Mouse (Mus musculus): Measurements from ENCODE around the gene Fntb. TPM values are rescaled to one million over a fixed set of nuclear protein-coding genes. Genes with fewer than 3 reads are reported as not detected.

Fntb gene
- polyA plus RNA-seq, 1 experiment from 2014 or later, result 16.2 TPM

DNA sequence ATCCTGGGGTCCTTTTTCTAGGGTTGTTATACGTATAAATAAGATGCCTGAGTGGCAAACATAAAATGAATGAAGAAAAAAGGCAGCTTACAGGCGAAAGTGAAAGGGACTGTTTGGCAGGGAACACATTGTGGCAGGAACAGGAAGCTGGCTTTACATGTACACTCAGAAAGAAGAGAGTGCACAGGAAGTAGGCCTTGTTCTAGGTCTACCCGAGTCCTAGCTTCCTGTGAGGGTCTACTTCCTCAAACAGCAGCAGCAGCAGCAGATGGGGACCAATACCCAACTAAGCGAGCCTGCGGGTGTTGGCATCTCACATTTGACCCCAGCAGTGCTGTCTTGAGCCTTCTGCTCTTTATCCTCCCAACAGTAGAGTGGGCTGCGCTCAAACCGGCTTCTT, 121.4 kb downstream of the Fntb start:
- H3K27me3 ChIP-seq (ENCODE audit: insufficient read depth, low read length), result no peaks in the 10 kb centered on the region
- no peak for ATAC-seq
- H3K9me3 ChIP-seq (ENCODE audit: low read length), result no peaks in the 10 kb centered on the region
- H3K9ac ChIP-seq (replicated peaks), result no peak overlapping the region
- TF ChIP-seq EP300 (IDR thresholded peaks at IDR 0.05; ENCODE audit: low read depth), result no peak
- no peak for TF ChIP-seq CTCF (IDR thresholded peaks at IDR 0.05; ENCODE audit: low read depth)
- DNase-seq, result no peak
- H3K36me3 ChIP-seq (replicated peaks; ENCODE audit: insufficient read depth, low read length), result peaks cover 3% of the 10 kb centered on the region
- H3K4me2 ChIP-seq (ENCODE audit: low read depth, low read length), result no peak overlapping the region
- H3K4me3 ChIP-seq (ENCODE audit: low read depth, low read length), result no peak overlapping the region
- H3K27ac ChIP-seq (ENCODE audit: low read depth), result no peak overlapping the region
- H3K4me1 ChIP-seq (ENCODE audit: insufficient read depth), result no peaks in the 10 kb centered on the region
- 64% methylated on average over 7 of the region's 7 CpGs for WGBS (ENCODE audit: insufficient replicate concordance)

DNA sequence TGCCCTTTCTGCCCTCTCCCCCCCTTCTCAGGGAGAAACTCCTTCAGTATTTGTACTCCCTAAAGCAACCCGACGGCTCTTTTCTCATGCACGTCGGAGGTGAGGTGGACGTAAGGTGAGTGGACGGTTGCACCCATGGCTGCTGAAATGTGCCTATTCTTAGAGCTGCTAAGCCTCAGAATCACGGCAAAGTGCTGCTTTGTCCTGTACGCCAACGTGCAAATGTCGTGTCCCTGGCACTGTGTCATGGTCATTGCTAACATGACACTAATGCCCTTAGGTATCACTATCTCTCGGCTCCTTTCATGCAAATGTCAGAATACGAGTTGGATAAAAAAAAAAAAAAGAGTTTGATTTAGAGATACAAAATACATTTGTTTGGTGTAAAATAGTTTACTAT, 122.6 kb downstream of the Fntb start:
- no peaks in the 10 kb centered on the region for H3K27me3 ChIP-seq (ENCODE audit: insufficient read depth, low read length)

DNA sequence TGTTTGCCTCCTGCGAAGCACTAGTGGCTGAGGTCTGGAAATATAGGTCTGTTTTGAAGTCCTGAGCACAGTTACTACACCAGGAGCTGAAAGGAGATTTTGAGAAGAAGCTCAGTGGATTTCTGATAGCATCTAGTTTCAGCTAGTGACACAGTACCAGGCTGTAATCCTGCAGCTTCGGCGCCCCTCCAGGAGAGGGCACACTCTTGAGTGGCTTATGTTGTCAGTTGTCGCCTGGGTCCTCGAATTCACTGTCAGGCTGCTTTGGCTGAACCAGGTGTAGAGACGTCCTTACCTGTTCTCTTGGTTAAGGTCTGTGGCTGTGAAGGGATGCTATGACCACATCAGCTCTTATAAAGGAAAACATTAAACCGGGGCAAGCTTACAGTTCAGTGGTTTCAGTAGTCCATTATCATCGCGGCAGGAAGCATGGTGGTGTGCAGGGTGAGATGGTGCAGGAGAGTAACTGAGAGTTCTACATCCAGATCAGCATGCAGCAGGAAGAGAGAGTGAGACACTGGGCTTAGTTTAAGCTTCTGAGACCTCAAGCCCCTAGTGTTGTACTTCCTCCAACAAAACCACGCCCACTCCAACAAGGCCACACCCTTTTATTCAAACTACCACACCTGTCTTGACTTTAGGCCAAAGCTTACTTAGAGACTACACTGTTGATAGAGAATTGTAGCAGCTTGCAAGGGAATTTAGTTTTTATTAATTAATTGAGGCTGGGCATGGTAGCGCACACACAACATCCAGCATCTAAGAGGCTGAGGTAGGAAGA, 124.2 kb downstream of the Fntb start:
- no peaks in the 10 kb centered on the region for H3K4me1 ChIP-seq (ENCODE audit: insufficient read depth)
- no peak overlapping the region for H3K4me2 ChIP-seq (ENCODE audit: low read depth, low read length)
- H3K27me3 ChIP-seq (ENCODE audit: insufficient read depth, low read length), result no peaks in the 10 kb centered on the region
- no peak overlapping the region for H3K27ac ChIP-seq (ENCODE audit: low read depth)
- H3K9ac ChIP-seq (replicated peaks), result no peak overlapping the region
- no peak for ATAC-seq
- peaks cover 3% of the 10 kb centered on the region for H3K36me3 ChIP-seq (replicated peaks; ENCODE audit: insufficient read depth, low read length)
- DNase-seq, result no peak
- TF ChIP-seq EP300 (IDR thresholded peaks at IDR 0.05; ENCODE audit: low read depth) (no peak), CTCF (IDR thresholded peaks at IDR 0.05; ENCODE audit: low read depth) (peak; percentile 50)
- WGBS (ENCODE audit: insufficient replicate concordance), result 85% methylated on average over 11 of the region's 11 CpGs
- H3K9me3 ChIP-seq (ENCODE audit: low read length), result no peaks in the 10 kb centered on the region
- no peak overlapping the region for H3K4me3 ChIP-seq (ENCODE audit: low read depth, low read length)

More for the DNA sequence above, 122.6 kb downstream of the Fntb start:
- Histone ChIP-seq H3K4me3 (ENCODE audit: low read depth, low read length) (no peak overlapping the region), H3K4me1 (ENCODE audit: insufficient read depth) (no peaks in the 10 kb centered on the region), H3K9me3 (ENCODE audit: low read length) (no peaks in the 10 kb centered on the region), H3K4me2 (ENCODE audit: low read depth, low read length) (no peak overlapping the region), H3K27ac (ENCODE audit: low read depth) (no peak overlapping the region), H3K36me3 (replicated peaks; ENCODE audit: insufficient read depth, low read length) (peaks cover 3% of the 10 kb centered on the region), H3K9ac (replicated peaks) (no peak overlapping the region)
- TF ChIP-seq CTCF (IDR thresholded peaks at IDR 0.05; ENCODE audit: low read depth) (no peak), EP300 (IDR thresholded peaks at IDR 0.05; ENCODE audit: low read depth) (no peak)
- 92% methylated on average over 12 of the region's 12 CpGs for WGBS (ENCODE audit: insufficient replicate concordance)
- no peak for DNase-seq
- ATAC-seq, result no peak

DNA sequence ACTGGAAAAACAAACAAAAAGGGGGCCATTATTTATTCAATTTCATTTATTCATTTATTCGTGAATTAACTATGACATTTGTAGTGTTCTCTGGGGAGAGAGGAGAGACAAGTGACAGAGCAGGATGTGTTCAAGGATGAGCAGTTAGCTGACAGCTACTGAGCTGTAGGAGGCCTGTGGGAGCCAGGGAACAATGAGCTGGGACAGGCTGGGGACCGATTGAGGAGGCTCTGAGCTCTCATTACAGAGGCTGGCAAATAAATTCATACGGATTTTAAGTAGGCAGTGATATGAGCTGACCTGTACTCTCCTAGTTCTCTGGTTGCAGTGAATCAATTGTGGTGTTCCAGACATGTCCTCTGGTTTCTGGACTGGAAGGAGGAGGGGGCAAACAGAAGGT, 125.8 kb downstream of the Fntb start:
- H3K36me3 ChIP-seq (replicated peaks; ENCODE audit: insufficient read depth, low read length), result peaks cover 3% of the 10 kb centered on the region
- 81% methylated on average over 3 of the region's 3 CpGs for WGBS (ENCODE audit: insufficient replicate concordance)
- no peaks in the 10 kb centered on the region for H3K4me1 ChIP-seq (ENCODE audit: insufficient read depth)
- no peak overlapping the region for H3K9ac ChIP-seq (replicated peaks)
- TF ChIP-seq CTCF (IDR thresholded peaks at IDR 0.05; ENCODE audit: low read depth) (no peak), EP300 (IDR thresholded peaks at IDR 0.05; ENCODE audit: low read depth) (no peak)
- no peak overlapping the region for H3K27ac ChIP-seq (ENCODE audit: low read depth)
- H3K27me3 ChIP-seq (ENCODE audit: insufficient read depth, low read length), result no peaks in the 10 kb centered on the region
- H3K4me3 ChIP-seq (ENCODE audit: low read depth, low read length), result no peak overlapping the region
- ATAC-seq (no peak), DNase-seq (no peak)
- no peaks in the 10 kb centered on the region for H3K9me3 ChIP-seq (ENCODE audit: low read length)
- H3K4me2 ChIP-seq (ENCODE audit: low read depth, low read length), result no peak overlapping the region

DNA sequence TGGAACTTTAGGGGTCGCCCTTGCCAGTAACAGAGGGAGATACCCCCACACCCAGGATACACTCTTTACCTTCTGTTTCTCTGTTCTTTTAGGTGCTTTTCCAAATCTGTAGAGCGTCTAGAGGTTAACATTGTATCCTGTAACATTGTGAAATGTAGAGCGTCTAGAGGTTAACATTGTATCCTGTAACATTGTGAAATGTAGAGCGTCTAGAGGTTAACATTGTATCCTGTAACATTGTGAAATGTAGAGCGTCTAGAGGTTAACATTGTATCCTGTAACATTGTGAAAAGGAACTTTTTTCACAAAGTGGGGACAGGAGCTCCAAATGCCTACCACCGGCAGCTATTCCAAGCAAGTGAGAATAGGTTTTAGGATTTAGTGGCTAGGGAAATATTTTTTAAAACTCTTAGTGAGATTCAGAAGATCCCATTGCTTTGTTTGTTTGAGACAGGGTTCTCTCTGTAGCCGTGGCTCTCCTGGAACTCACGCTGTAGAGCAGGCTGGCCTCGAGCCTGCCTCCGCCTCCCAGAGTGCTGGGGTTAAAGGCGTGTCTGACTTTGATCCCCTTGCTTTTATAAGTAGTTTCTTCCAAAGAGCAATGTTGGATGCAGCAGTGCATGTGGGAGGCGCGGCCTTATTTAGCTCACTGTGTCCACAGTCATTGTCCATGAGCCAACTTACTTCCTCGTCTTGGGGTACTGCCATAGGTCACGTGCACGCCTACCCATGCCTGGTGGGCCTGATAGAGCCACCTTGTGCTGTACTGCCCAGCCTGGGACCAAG, 127.7 kb downstream of the Fntb start:
- ATAC-seq, result peak; percentile 35
- TF ChIP-seq EP300 (IDR thresholded peaks at IDR 0.05; ENCODE audit: low read depth) (no peak), CTCF (IDR thresholded peaks at IDR 0.05; ENCODE audit: low read depth) (no peak)

DNA sequence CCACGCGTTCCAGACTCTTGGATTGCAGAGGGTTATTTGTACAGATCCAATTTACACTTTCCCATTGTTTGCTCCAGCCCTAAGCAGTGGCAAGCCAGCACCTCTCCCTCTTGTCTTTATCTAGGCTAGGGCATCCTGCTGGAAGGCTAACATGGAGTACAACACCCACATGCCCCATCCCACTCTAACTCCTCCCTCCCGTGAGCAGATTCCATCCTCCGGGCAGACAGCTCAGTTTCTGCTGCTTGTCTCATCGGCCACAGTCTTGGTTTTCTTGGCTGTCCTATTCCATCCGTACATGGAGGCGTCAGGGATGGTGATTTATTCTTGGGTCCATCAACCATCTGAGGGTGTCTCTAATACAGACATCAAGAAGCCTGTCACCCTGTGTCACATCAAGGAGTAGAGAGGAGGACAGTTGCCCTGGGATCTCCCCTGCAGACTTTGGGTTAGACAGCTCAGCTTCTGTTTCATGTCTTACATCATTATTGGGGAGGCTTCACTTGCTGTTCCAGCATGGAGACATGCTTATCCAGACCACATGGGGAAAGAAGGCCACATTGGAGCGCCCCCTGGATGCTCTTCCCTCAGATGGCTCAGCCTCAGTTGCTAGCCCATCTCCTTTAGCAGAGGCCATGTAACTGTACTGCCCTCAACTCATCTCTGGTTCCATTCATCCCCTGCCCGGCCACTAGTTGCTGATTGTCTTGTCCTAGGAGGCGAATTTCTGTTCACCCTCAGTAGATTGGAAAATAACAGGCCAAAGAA, 129.6 kb downstream of the Fntb start:
- Histone ChIP-seq H3K4me3 (ENCODE audit: low read depth, low read length) (no peak overlapping the region), H3K4me2 (ENCODE audit: low read depth, low read length) (no peak overlapping the region), H3K9me3 (ENCODE audit: low read length) (no peaks in the 10 kb centered on the region), H3K4me1 (ENCODE audit: insufficient read depth) (no peaks in the 10 kb centered on the region), H3K9ac (replicated peaks) (no peak overlapping the region), H3K27ac (ENCODE audit: low read depth) (no peak overlapping the region), H3K27me3 (ENCODE audit: insufficient read depth, low read length) (no peaks in the 10 kb centered on the region), H3K36me3 (replicated peaks; ENCODE audit: insufficient read depth, low read length) (peaks cover 6% of the 10 kb centered on the region)
- DNase-seq (no peak), ATAC-seq (no peak)
- WGBS (ENCODE audit: insufficient replicate concordance), result 77% methylated on average over 10 of the region's 10 CpGs
- TF ChIP-seq EP300 (IDR thresholded peaks at IDR 0.05; ENCODE audit: low read depth) (no peak), CTCF (IDR thresholded peaks at IDR 0.05; ENCODE audit: low read depth) (peak; percentile 44)

More for the DNA sequence above, 127.7 kb downstream of the Fntb start:
- H3K4me2 ChIP-seq (ENCODE audit: low read depth, low read length), result no peak overlapping the region
- no peaks in the 10 kb centered on the region for H3K4me1 ChIP-seq (ENCODE audit: insufficient read depth)
- H3K9ac ChIP-seq (replicated peaks), result no peak overlapping the region
- H3K36me3 ChIP-seq (replicated peaks; ENCODE audit: insufficient read depth, low read length), result peaks cover 6% of the 10 kb centered on the region
- DNase-seq, result no peak
- 82% methylated on average over 16 of the region's 16 CpGs for WGBS (ENCODE audit: insufficient replicate concordance)
- H3K4me3 ChIP-seq (ENCODE audit: low read depth, low read length), result no peak overlapping the region
- no peak overlapping the region for H3K27ac ChIP-seq (ENCODE audit: low read depth)
- no peaks in the 10 kb centered on the region for H3K27me3 ChIP-seq (ENCODE audit: insufficient read depth, low read length)
- H3K9me3 ChIP-seq (ENCODE audit: low read length), result no peaks in the 10 kb centered on the region

Measured in liver, postnatal 0 days (tissue).